Mouse (Mus musculus) naive thymus-derived CD4-positive, alpha-beta T cell, adult 5 months (primary cell): Measurements from ENCODE around the gene Olfr1281. TPM values are rescaled to one million over a fixed set of nuclear protein-coding genes. Genes with fewer than 3 reads are reported as not detected.

Experiments
- polyA plus RNA-seq: library from polyadenylated mRNA; unstranded; fragments of 100-300 nt; shearing (Covaris generic); gene quantifications from one replicate; pipeline ENCODE4 v1.2.1, GENCODE M21; 2017

Gene Olfr1281
- not detected for polyA plus RNA-seq

GRCm38 (mm10) chr2:111326220-111326619 is at the start of gene Olfr1281:
Olfr1281 (plus strand) TSS chr2:111326520.

GRCm38 (mm10) chr2:111289836-111290235 is 36.5 kb upstream of the Olfr1281 start, which contains the start of gene Olfr1278:
Olfr1278 (plus strand) TSS chr2:111290136.

GRCm38 (mm10) chr2:111300374-111300773 is 25.9 kb upstream of the Olfr1281 start, which contains the start of gene Olfr1279:
Olfr1279 (plus strand) TSS chr2:111300635.

GRCm38 (mm10) chr2:111313717-111314116 is 12.6 kb upstream of the Olfr1281 start, which contains the start of gene Olfr1280:
Olfr1280 (plus strand) TSS chr2:111314017.

GRCm38 (mm10) chr2:111335976-111336375 is 9.7 kb downstream of the Olfr1281 start, which contains the start of gene Olfr1282:
Olfr1282 (minus strand) TSS chr2:111336076.

DNA sequence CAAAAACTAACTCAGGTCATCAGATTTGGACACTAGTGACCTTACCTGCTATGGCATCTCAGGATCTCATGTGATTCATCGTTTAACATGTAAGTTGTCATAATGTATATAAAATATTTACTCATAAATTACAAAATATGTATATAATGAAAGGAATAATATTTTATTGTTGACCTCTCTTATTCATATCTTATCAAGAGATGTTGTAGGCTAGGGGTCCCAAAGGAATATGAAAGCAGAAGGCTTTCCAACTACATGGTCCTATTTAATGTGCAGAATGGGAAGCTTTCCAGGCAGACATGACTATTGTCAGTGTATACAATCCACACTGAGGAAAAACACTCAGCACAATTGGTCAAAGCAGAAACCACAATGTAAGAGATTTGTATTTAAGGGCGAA is 40.2 kb downstream of the Olfr1281 start, which contains the start of gene Olfr1283:
Gene Olfr1283 (plus strand): TSS at position 301 of the 400 bp plus-strand sequence.

DNA sequence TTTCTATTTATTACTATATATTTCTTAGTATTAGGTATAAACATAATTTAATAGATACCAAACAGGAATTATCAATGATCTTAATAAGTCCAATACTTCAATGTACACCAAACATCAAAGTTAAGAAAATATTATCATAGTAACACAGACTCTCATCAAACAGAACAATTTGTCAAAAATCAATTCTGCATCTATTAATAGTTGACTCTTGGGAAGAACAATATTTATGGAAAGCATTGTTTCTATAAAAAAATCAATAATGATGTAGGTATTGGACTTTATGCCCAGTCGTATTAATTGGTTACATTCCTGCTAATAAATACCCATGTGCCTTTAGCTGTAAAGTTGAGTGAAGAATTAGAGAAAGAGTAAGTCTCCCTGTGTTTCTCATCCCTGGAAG is 48.9 kb downstream of the Olfr1281 start, which contains the start of gene Olfr1284:
Gene Olfr1284 (plus strand): TSS at position 301 of the 400 bp plus-strand sequence.

Other genes with a start within 250 kb of the Olfr1281 start
- gene Gm13941, start 220.5 kb upstream of the Olfr1281 start, polyA plus RNA-seq: not detected
- gene Gm15130, start 173.6 kb upstream of the Olfr1281 start, polyA plus RNA-seq: not detected
- gene 4930430A15Rik, start 96.9 kb upstream of the Olfr1281 start, polyA plus RNA-seq: not detected
- gene Olfr1275, start 91.2 kb upstream of the Olfr1281 start, polyA plus RNA-seq: not detected
- gene Olfr1276, start 72.0 kb upstream of the Olfr1281 start, polyA plus RNA-seq: not detected
- gene Olfr1277, start 52.4 kb upstream of the Olfr1281 start, polyA plus RNA-seq: 0.07 TPM
- gene Olfr1278, start 36.4 kb upstream of the Olfr1281 start, polyA plus RNA-seq: not detected
- not detected for gene Olfr1279, start 25.9 kb upstream of the Olfr1281 start, polyA plus RNA-seq
- gene Olfr1280, start 12.5 kb upstream of the Olfr1281 start, polyA plus RNA-seq: not detected
- gene Olfr1282, start 9.6 kb downstream of the Olfr1281 start, polyA plus RNA-seq: not detected
- not detected for gene Olfr1283, start 40.3 kb downstream of the Olfr1281 start, polyA plus RNA-seq
- not detected for gene Olfr1284, start 49.0 kb downstream of the Olfr1281 start, polyA plus RNA-seq
- gene Olfr1286, start 96.6 kb downstream of the Olfr1281 start, polyA plus RNA-seq: not detected
- gene Olfr1287, start 122.6 kb downstream of the Olfr1281 start, polyA plus RNA-seq: not detected
- gene Olfr1288, start 147.6 kb downstream of the Olfr1281 start, polyA plus RNA-seq: not detected
- gene Olfr1289, start 154.3 kb downstream of the Olfr1281 start, polyA plus RNA-seq: not detected
- not detected for gene Olfr1290, start 167.3 kb downstream of the Olfr1281 start, polyA plus RNA-seq
- 0.10 TPM for gene Olfr1291-ps1, start 170.7 kb downstream of the Olfr1281 start, polyA plus RNA-seq
- gene Olfr1293-ps, start 198.7 kb downstream of the Olfr1281 start, polyA plus RNA-seq: not detected
- not detected for gene Olfr1294, start 213.8 kb downstream of the Olfr1281 start, polyA plus RNA-seq
- not detected for gene Olfr1295, start 243.2 kb downstream of the Olfr1281 start, polyA plus RNA-seq